Mouse (Mus musculus) G1E (cell line): ENCODE data around the gene Pfn1. TPM values are rescaled to one million over a fixed set of nuclear protein-coding genes. Genes with fewer than 3 reads are reported as not detected.

Source experiments
- ATAC-seq: 2 replicates; pipeline ENCODE4 v1.8.0; 2016; ENCODE audit warnings: mild to moderate bottlenecking; ENCODE audit not compliant: insufficient number of reproducible peaks, poor library complexity, low FRiP score, severe bottlenecking; ENCODE audit errors: extremely low read depth
- DNase-seq: peaks from one replicate; pipeline ENCODE4 v3.0.0; 2012; ENCODE audit warnings: low spot score
- H3K27me3 ChIP-seq: 2 replicates; pipeline ENCODE4 v1.6.1; 2012; ENCODE audit warnings: mild to moderate bottlenecking, low read length, inconsistent platforms; ENCODE audit not compliant: insufficient read depth
- H3K36me3 ChIP-seq: replicated peaks from 2 replicates; pipeline ENCODE3; 2012; ENCODE audit warnings: mild to moderate bottlenecking, inconsistent platforms
- H3K4me1 ChIP-seq: 2 replicates; pipeline ENCODE4 v1.6.1; 2012; ENCODE audit warnings: low read depth, low read length, inconsistent platforms, mixed read lengths; ENCODE audit not compliant: insufficient read depth
- H3K4me3 ChIP-seq: 2 replicates; pipeline ENCODE4 v1.5.1; 2012; ENCODE audit warnings: low read depth, mild to moderate bottlenecking, inconsistent platforms, low read length, moderate library complexity, mixed read lengths
- H3K9me3 ChIP-seq: replicated peaks from 2 replicates; pipeline ENCODE4 v1.6.1; 2012; ENCODE audit warnings: inconsistent platforms
- CTCF ChIP-seq: IDR thresholded peaks from 2 replicates; pipeline ENCODE4 v1.5.1; 2012; ENCODE audit warnings: low read depth, low read length, inconsistent platforms, mixed read lengths
- GATA1 ChIP-seq: IDR thresholded peaks from 2 replicates; pipeline ENCODE4 v1.6.1; 2012; ENCODE audit warnings: borderline replicate concordance, low read length, inconsistent platforms, mixed read lengths
- GATA2 ChIP-seq: IDR thresholded peaks from 2 replicates; pipeline ENCODE4 v1.6.1; 2012; ENCODE audit warnings: low read depth, low read length, inconsistent platforms, borderline replicate concordance
- POLR2AphosphoS5 ChIP-seq: IDR thresholded peaks from 2 replicates; pipeline ENCODE4 v1.6.1; 2012; ENCODE audit warnings: low read depth, low read length, inconsistent platforms; ENCODE audit not compliant: insufficient replicate concordance
- TAL1 ChIP-seq: conservative IDR thresholded peaks from 2 replicates; pipeline ENCODE4 v1.6.1; 2012; ENCODE audit warnings: low read depth, low read length, inconsistent platforms, mixed read lengths
- polyA plus RNA-seq: library from polyadenylated mRNA; stranded (reverse); fragments of >175 nt; gene quantifications from 2 replicates; pipeline ENCODE4 v1.2.3, GENCODE M21; 2012
- total RNA-seq, 2 experiments: library from RNA; stranded (forward) in 1 of 2; stranded (reverse) in 1 of 2; fragments of 200-1000 nt in 1 of 2; fragments of >200 nt in 1 of 2; fragmentation: Nextera tagmentation in 1 of 2; gene quantifications; 2 replicates each; pipeline ENCODE4 v1.2.3; 2014 to 2017

The Pfn1 gene
- total and polyA plus RNA-seq, 3 experiments: 774 to 3,649 (median 804) TPM

DNA sequence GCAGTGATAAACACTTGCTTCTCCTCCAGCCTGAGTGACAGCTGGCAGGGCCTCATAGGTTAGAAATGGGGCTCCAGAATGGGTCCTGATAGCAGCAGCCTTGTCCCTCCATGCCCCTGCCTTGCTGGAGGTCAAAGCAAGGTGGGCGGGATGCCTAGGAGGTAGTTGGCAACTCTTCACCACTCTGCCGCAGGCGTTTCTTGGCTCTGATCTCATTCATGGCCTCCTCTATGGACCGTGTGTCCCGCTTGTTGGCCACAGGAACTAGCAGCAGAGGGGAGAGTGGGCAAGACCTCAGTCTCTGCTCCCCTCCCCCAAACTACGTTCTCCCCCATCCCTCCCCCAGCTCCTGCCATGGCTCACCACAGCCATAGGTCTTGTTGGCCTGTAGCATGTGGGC is 9.5 kb upstream of the Pfn1 start:
- Histone ChIP-seq H3K9me3 (no peaks in the 10 kb centered on the region), H3K36me3 (peaks cover 86% of the 10 kb centered on the region), H3K4me1 (peaks cover 23% of the 10 kb centered on the region), H3K4me3 (no peak overlapping the region), H3K27me3 (no peaks in the 10 kb centered on the region)
- ATAC-seq (no peak), DNase-seq (no peak)
- TF ChIP-seq TAL1: no peak
- no peak for TF ChIP-seq POLR2AphosphoS5
- no peak for TF ChIP-seq GATA1
- no peak for TF ChIP-seq CTCF

GRCm38 (mm10) chr11:70663101-70663500 is 8.7 kb upstream of the Pfn1 start:
- peaks cover 94% of the 10 kb centered on the region for H3K36me3 ChIP-seq
- ATAC-seq: no peak

GRCm38 (mm10) chr11:70660571-70660970 is 6.1 kb upstream of the Pfn1 start:
- no peak for TF ChIP-seq POLR2AphosphoS5
- TF ChIP-seq GATA2: no peak
- TF ChIP-seq GATA1: no peak
- no peak for TF ChIP-seq CTCF
- no peak for TF ChIP-seq TAL1
- no peak for ATAC-seq
- H3K36me3 ChIP-seq: peaks cover 76% of the 10 kb centered on the region

More at GRCm38 (mm10) chr11:70663101-70663500, 8.7 kb upstream of the Pfn1 start:
- no peak overlapping the region for H3K4me3 ChIP-seq
- H3K27me3 ChIP-seq: no peaks in the 10 kb centered on the region
- peaks cover 27% of the 10 kb centered on the region for H3K4me1 ChIP-seq
- TF ChIP-seq TAL1 (no peak), CTCF (no peak), GATA2 (no peak), POLR2AphosphoS5 (no peak), GATA1 (no peak)
- DNase-seq: no peak
- no peaks in the 10 kb centered on the region for H3K9me3 ChIP-seq

GRCm38 (mm10) chr11:70658942-70659341 is 4.5 kb upstream of the Pfn1 start:
- Histone ChIP-seq H3K27me3 (no peaks in the 10 kb centered on the region), H3K4me3 (no peak overlapping the region), H3K4me1 (peaks cover 40% of the 10 kb centered on the region), H3K9me3 (no peaks in the 10 kb centered on the region), H3K36me3 (peaks cover 62% of the 10 kb centered on the region)
- no peak for DNase-seq
- TF ChIP-seq CTCF (no peak), POLR2AphosphoS5 (no peak), TAL1 (no peak), GATA1 (no peak), GATA2 (no peak)
- ATAC-seq: no peak

More at GRCm38 (mm10) chr11:70660571-70660970, 6.1 kb upstream of the Pfn1 start:
- Histone ChIP-seq H3K4me1 (peaks cover 36% of the 10 kb centered on the region), H3K9me3 (no peaks in the 10 kb centered on the region), H3K27me3 (no peaks in the 10 kb centered on the region), H3K4me3 (no peak overlapping the region)
- DNase-seq: no peak

DNA sequence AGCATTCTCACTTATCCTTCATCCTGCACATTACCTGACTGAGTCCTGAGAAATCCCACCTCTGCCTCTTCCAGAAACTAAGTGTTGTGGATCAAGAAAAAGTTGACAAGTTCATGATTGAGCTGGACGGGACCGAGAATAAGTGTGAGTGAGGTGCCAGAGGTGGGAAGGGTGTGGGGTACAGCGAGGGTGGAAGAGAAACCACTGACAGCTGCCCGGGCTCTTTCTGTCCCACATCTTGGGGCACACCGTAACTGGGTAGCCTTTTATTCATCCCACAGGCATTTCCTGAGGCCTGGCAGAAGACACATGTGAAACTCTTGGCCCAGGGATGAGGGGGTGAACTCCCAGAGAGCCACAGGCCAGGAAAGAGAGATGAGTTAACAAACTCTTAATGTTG is 4.1 kb upstream of the Pfn1 start:
- DNase-seq (no peak), ATAC-seq (no peak)
- Histone ChIP-seq H3K4me1 (peaks cover 40% of the 10 kb centered on the region), H3K27me3 (no peaks in the 10 kb centered on the region), H3K4me3 (no peak overlapping the region), H3K9me3 (no peaks in the 10 kb centered on the region), H3K36me3 (peaks cover 61% of the 10 kb centered on the region)
- TF ChIP-seq POLR2AphosphoS5: no peak
- no peak for TF ChIP-seq CTCF
- no peak for TF ChIP-seq GATA1
- TF ChIP-seq GATA2: no peak
- no peak for TF ChIP-seq TAL1

- H3K36me3 ChIP-seq: peaks cover 61% of the 10 kb centered on the region
- no peaks in the 10 kb centered on the region for H3K9me3 ChIP-seq
- H3K27me3 ChIP-seq: no peaks in the 10 kb centered on the region
- peaks cover 40% of the 10 kb centered on the region for H3K4me1 ChIP-seq
- DNase-seq (no peak), ATAC-seq (no peak)
- no peak for TF ChIP-seq GATA2
- TF ChIP-seq CTCF: no peak
- no peak for TF ChIP-seq POLR2AphosphoS5
- TF ChIP-seq TAL1: no peak
- no peak for TF ChIP-seq GATA1
- no peak overlapping the region for H3K4me3 ChIP-seq
These were observed 3.5 kb upstream of the Pfn1 start for GRCm38 (mm10) chr11:70657991-70658390.

GRCm38 (mm10) chr11:70657573-70657972 is 3.1 kb upstream of the Pfn1 start:
- Histone ChIP-seq H3K4me1 (peaks cover 44% of the 10 kb centered on the region), H3K9me3 (no peaks in the 10 kb centered on the region), H3K27me3 (no peaks in the 10 kb centered on the region), H3K4me3 (no peak overlapping the region), H3K36me3 (peaks cover 61% of the 10 kb centered on the region)
- no peak for DNase-seq
- TF ChIP-seq GATA1 (no peak), CTCF (no peak), GATA2 (no peak), TAL1 (no peak), POLR2AphosphoS5 (no peak)
- no peak for ATAC-seq
